Mouse (Mus musculus) thymus, postnatal 0 days (tissue): Measurements from ENCODE around the gene Wdr31. TPM values are rescaled to one million over a fixed set of nuclear protein-coding genes. Genes with fewer than 3 reads are reported as not detected.

Experiments used
- DNase-seq: peaks from one replicate; pipeline ENCODE4 v3.0.0-alpha.2; 2015; ENCODE audit warnings: low spot score
- polyA plus RNA-seq: library from polyadenylated mRNA; unstranded; fragments of >200 nt; fragmentation: Nextera tagmentation; extraction: Ambion mirVana; gene quantifications from 2 replicates; pipeline ENCODE4 v1.2.1, GENCODE M21; 2015

Gene Wdr31
- polyA plus RNA-seq, 1 experiment from 2014 or later: 3.8 TPM

DNA sequence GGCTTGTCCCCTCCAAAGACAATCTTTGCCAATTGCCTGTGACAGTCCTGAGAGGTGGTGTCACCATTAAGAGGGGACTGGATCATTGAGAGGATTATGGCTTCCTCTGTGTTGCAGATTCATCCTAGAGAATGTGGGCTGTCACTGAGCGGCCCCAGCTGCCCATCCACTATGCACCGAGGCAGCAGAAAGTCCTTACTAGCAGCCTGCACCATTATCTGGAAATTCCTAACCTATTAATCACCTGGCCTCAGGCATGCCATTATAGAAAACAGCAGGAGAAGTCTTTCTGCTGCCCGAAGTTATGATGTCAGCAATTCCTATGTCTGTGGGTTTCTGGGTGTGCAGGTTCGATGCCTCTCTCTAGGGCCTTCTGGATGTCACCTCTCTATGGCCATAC, 29.7 kb downstream of the Wdr31 start:
- no peak for DNase-seq

- no peak for DNase-seq
These were observed 30.2 kb downstream of the Wdr31 start for GRCm38 (mm10) chr4:62440544-62440943.

- DNase-seq: no peak
These were observed 30.9 kb downstream of the Wdr31 start for GRCm38 (mm10) chr4:62439793-62440192.

DNA sequence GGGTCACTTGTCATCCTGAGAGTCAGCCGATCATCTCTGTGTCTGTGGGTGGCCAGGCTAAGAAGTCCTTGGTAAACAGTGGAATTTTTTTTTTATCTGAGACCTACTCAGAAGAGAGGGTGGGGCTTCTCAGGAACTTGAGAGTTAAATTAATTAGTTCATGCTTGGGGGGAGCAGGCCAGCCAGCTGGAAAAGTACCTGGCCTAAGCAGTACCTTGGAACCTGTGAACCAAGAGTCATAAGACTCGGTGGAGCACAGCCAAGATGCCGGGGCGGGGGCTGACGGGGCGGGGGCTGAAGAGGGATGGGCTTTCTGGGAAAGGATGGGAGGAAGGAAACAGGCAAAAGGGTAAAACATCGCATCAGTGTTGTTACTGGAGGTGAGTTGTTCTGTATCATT, 32.8 kb downstream of the Wdr31 start:
- no peak for DNase-seq

GRCm38 (mm10) chr4:62437256-62437778, 33.4 kb downstream of the Wdr31 start:
- no peak for DNase-seq

- no peak for DNase-seq
These were observed 35.6 kb downstream of the Wdr31 start, which contains the start of gene Rnf183 for GRCm38 (mm10) chr4:62435081-62435480. Rnf183 (minus strand) TSS chr4:62435252.

GRCm38 (mm10) chr4:62433939-62434870, 36.5 kb downstream of the Wdr31 start:
- DNase-seq: no peak

DNA sequence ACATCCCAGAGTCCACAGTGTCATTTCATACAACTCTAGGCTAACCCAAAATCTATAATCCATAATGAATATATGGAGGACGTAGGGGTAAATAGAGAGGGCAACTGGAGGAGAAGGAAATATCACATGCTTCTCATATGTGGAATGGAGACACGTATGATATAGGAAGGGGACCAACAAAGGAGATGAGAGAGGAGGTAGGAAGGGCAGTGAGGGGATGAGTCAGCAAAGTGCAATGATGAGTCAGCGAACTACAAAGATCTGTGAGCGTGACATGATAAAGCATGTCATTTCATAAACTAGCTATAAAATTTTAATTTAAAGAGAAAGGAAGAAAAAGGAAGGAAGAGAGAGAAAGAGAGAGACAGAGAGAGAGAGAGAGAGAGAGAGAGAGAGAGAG, 39.2 kb downstream of the Wdr31 start:
- no peak for DNase-seq

GRCm38 (mm10) chr4:62430678-62431077, 40.0 kb downstream of the Wdr31 start:
- no peak for DNase-seq

DNA sequence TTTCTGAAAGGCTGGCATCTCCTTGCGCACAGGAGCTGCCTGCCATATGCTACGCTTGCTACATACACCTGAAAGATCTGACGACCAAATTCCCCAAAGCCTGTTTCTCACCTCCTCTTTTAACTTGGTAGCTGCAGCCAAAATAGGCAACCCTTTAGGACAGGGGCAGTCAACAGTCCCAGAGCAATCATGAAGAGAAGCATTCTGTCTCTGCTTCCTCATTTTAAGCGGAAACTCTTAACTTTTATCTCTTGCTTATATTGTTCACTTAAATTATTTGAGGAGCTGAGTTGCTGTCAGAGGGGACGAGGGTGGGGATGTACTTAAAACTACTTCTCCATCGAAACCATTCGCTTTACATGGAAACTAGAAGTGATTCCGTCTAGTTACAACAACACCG, 41.1 kb downstream of the Wdr31 start:
- no peak for DNase-seq

GRCm38 (mm10) chr4:62427978-62428758, 42.5 kb downstream of the Wdr31 start:
- DNase-seq: no peak

DNA sequence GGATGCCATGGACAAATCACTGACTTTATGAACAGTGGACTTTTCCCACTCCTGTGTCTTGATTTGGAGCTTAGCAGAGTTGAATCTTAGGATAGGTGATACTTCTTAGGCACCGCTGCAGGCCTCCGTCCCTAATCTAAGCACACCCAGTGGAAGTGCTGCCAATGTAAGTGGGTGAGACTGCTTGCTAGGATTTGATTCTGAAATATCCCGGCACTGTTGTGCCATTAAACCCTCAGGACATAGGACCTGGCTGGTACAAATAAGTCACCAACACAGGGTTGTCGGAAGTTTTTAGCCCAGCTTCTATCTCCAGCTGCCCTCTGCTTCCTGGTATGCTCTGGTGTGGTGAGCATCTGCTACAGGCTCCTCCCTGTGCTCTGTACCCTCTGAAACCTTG, 44.8 kb downstream of the Wdr31 start:
- DNase-seq: no peak

- DNase-seq: no peak
These were observed 51.6 kb downstream of the Wdr31 start for GRCm38 (mm10) chr4:62419091-62419490.

- no peak for DNase-seq
These were observed 52.2 kb downstream of the Wdr31 start for GRCm38 (mm10) chr4:62418448-62418847.

DNA sequence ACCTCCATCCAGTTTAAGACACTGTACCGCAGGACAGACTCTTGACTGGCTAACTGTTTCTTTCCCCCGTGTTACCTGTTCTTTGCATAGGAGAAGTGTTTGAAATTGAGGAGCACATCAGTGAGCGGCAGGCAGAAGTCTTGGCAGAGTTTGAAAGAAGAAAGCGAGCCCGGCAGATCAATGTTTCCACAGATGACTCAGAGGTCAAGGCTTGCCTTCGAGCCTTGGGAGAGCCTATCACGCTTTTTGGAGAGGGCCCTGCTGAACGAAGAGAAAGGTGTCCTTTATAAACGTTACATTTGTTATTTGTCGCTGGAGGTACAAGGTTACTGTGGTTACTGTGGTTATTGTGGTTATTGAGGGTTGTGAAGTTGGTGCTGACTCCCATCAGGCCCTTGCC, 59.1 kb downstream of the Wdr31 start:
- DNase-seq: no peak

DNA sequence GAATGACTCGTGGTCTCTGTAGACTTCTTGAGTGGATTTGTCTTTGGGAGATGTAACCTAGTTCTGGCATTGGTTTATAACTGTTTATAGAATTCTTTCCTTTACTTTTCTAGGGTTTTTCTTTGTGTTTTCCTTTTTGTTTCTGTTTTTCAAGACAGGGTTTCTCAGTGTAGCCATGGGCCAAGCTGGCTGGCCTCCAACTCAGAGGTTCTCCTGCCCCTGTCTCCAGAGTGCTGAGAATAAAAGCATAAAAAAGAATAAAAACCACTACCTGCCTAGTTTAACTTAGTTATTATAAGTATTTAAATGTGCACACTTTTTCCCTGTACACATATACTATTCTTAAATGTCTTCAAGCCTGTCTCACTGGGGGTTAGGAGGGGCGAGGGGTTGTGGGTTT, 60.4 kb downstream of the Wdr31 start:
- no peak for DNase-seq

- DNase-seq: no peak
These were observed 61.1 kb downstream of the Wdr31 start for GRCm38 (mm10) chr4:62409615-62410014.

DNA sequence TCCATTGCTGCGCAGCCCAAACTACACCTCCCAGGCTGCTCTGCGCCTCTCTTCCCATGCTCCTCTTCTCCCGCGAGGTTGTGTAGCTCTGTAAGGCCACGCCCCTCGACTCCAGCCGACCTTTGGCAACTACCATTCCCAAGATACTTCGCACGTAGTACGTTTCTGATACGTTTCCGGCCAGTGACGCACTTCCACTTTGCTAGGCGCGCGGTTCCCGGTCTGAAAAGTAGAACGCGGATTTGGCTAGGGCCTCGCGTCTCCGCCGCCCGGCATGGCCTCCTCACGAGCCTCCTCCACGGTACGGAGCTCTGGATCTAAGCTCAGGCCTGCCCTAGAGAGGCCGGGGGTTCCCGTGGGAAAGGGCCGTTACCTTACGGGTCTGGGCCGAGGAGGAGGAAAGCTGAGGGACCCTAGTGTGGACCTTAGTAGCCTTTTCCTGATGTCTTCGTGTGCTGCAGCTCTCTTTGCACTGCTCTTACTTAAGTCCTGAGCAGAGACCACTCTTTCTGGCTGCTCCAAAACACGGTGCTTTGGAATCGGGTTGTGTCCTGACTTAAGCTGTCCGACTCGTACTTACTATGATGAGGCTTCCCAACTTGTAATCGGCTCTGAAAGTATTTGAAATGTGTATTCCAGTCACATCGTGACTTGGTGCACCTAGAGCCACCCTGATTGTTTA, 62.0 kb downstream of the Wdr31 start, which contains the start of the genes Cdc26 and Prpf4:
TSS of gene Cdc26 (minus strand) at position 42 of the 682 bp plus-strand sequence.
TSS of gene Prpf4 (plus strand) at position 197 of the 682 bp plus-strand sequence.
- DNase-seq: peak; percentile 99

- DNase-seq: peak; percentile 75
These were observed 62.7 kb downstream of the Wdr31 start for GRCm38 (mm10) chr4:62407730-62408582.

GRCm38 (mm10) chr4:62406133-62406532, 64.6 kb downstream of the Wdr31 start:
- DNase-seq: no peak
